Mouse (Mus musculus) liver, embryonic 14.5 days (tissue): ENCODE results near the gene Sh3tc1. TPM values are rescaled to one million over a fixed set of nuclear protein-coding genes. Genes with fewer than 3 reads are reported as not detected.

Source experiments
- ATAC-seq: fragments of 200-750 bp; cut with Nextera tagmentation; 2 replicates; pipeline ENCODE4 v1.8.0; 2017; ENCODE audit warnings: moderate number of reproducible peaks, mild to moderate bottlenecking, moderate library complexity; ENCODE audit not compliant: insufficient read depth
- DNase-seq, 3 experiments: peaks; one replicate each; pipeline ENCODE4 v3.0.0-alpha.2; 2012 to 2013; ENCODE audit warnings: low read depth in 3 of 3, low spot score in 3 of 3
- H3K27ac ChIP-seq: fragments of 300-500 bp; sonication (generic); 2 replicates; pipeline ENCODE4 v1.5.1; 2014; ENCODE audit warnings: moderate library complexity, mild to moderate bottlenecking, control low read depth, inconsistent platforms
- H3K27me3 ChIP-seq: fragments of 300-500 bp; sonication (generic); 2 replicates; pipeline ENCODE4 v1.6.1; 2014; ENCODE audit warnings: mild to moderate bottlenecking, low read length, moderate library complexity; ENCODE audit not compliant: control insufficient read depth, insufficient read depth
- H3K36me3 ChIP-seq: fragments of 300-500 bp; sonication (generic); replicated peaks from 2 replicates; pipeline ENCODE4 v1.6.1; 2014; ENCODE audit warnings: low read depth; ENCODE audit not compliant: control insufficient read depth, insufficient read depth
- H3K4me1 ChIP-seq, 2 experiments: fragments of 200-500 bp in 1 of 2; fragments of 300-500 bp in 1 of 2; sonication (generic) in 1 of 2; replicated peaks; 2 replicates each; pipeline ENCODE4 v1.6.1; 2012 to 2014; ENCODE audit warnings: antibody characterized with exemption in 1 of 2, inconsistent platforms in 1 of 2, low read length in 1 of 2; ENCODE audit not compliant: control insufficient read depth in 2 of 2, insufficient read depth in 2 of 2
- H3K4me2 ChIP-seq: fragments of 300-500 bp; sonication (generic); 2 replicates; pipeline ENCODE4 v1.6.1; 2014; ENCODE audit warnings: low read depth, mild to moderate bottlenecking, control low read depth, moderate library complexity
- H3K4me3 ChIP-seq, 2 experiments: fragments of 200-500 bp in 1 of 2; fragments of 300-500 bp in 1 of 2; sonication (generic) in 1 of 2; 2 replicates each; pipeline ENCODE4 v1.5.1; 2012 to 2014; ENCODE audit warnings: low read depth in 2 of 2, low read length in 2 of 2, mild to moderate bottlenecking in 2 of 2, control low read depth in 1 of 2, inconsistent platforms in 1 of 2, moderate library complexity in 1 of 2; ENCODE audit not compliant: insufficient read depth in 1 of 2
- H3K9ac ChIP-seq: fragments of 300-500 bp; sonication (generic); replicated peaks from 2 replicates; pipeline ENCODE4 v1.6.1; 2014; ENCODE audit warnings: mild to moderate bottlenecking, control low read depth, moderate library complexity
- H3K9me3 ChIP-seq: fragments of 300-500 bp; sonication (generic); 2 replicates; pipeline ENCODE4 v1.6.1; 2016; ENCODE audit warnings: low read length, mixed read lengths; ENCODE audit not compliant: control insufficient read depth
- CTCF ChIP-seq: IDR thresholded peaks from 2 replicates; pipeline ENCODE4 v1.5.1; 2016; ENCODE audit warnings: antibody characterized with exemption, low read depth, control low read depth
- EP300 ChIP-seq: IDR thresholded peaks from 2 replicates; pipeline ENCODE4 v1.6.1; 2016; ENCODE audit warnings: antibody characterized with exemption, low read depth
- WGBS: fragments of 180-500 bp; shearing (Covaris S2); extraction: QIAGEN DNeasy Blood & Tissue Kit; methylation state at CpG from one replicate; pipeline ENCODE4 v1.1.7; 2014; ENCODE audit not compliant: insufficient replicate concordance; 5-methylcytosine and 5-hydroxymethylcytosine counted together
- polyA plus RNA-seq, 2 experiments: library from polyadenylated mRNA; depleted of rRNA in 1 of 2; stranded (reverse) in 1 of 2; unstranded in 1 of 2; fragments of >200 nt; fragmentation: Nextera tagmentation in 1 of 2; extraction: Ambion mirVana in 1 of 2; gene quantifications; 2 replicates each; pipeline versions ENCODE4 v1.2.1 to v1.2.3; 2012 to 2014

Gene Sh3tc1
- polyA plus RNA-seq, 2 experiments: 0.93 to 1.8 TPM

DNA sequence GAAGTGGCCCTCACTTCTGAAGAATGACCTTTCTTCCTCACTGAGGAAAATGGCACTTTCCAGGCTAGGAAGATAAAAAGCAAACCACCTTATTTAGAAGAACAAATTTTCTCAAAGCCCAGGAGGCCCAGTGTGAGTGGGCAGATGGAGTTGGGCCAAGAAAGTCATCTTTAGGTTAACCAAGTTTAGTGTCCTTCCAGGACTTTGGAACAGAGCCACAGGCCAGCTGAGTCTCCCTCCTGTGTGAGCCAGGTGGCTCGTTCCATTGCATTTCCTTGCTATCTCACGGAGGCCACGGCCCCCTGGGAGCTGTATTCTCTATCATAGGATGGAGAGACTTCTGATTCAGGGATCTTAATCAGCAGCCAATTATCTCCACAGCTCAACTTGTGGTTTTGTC, 28.9 kb downstream of the Sh3tc1 start:
- no peaks in the 10 kb centered on the region for H3K36me3 ChIP-seq
- no peak for ATAC-seq
- no peaks in the 10 kb centered on the region for H3K4me1 ChIP-seq
- no peaks in the 10 kb centered on the region for H3K9me3 ChIP-seq
- H3K27ac ChIP-seq: no peak overlapping the region
- H3K4me2 ChIP-seq: no peak overlapping the region
- 46% methylated on average over 3 of the region's 3 CpGs for WGBS
- no peak for DNase-seq
- H3K9ac ChIP-seq: no peak overlapping the region
- TF ChIP-seq CTCF (no peak), EP300 (no peak)
- no peaks in the 10 kb centered on the region for H3K27me3 ChIP-seq
- no peak overlapping the region for H3K4me3 ChIP-seq

DNA sequence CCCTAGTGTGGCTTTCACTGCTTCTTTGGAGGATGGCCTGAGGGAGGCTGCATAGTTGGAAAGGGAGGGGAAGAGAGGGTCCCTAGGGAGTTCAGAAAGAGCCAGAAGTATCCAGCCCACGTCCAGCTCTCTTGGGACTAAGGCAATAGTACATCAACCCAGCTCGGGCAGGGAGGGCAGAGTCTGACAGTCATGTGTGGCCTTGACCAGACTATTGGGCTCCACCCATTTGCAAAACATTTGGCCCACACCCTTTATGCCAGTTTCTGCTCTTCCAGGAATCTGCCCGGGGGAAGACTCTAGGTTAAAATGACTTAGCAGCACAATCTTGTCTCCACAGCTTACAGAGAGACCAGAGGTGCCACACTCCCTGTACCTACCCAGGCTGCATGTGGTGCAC, 29.3 kb downstream of the Sh3tc1 start:
- Histone ChIP-seq H3K9me3 (no peaks in the 10 kb centered on the region), H3K27me3 (no peaks in the 10 kb centered on the region), H3K36me3 (no peaks in the 10 kb centered on the region), H3K4me3 (no peak overlapping the region), H3K4me1 (no peaks in the 10 kb centered on the region), H3K9ac (no peak overlapping the region), H3K4me2 (no peak overlapping the region), H3K27ac (no peak overlapping the region)
- 38% methylated on average over 3 of the region's 3 CpGs for WGBS
- TF ChIP-seq CTCF (no peak), EP300 (no peak)
- DNase-seq (no peak), ATAC-seq (no peak)

DNA sequence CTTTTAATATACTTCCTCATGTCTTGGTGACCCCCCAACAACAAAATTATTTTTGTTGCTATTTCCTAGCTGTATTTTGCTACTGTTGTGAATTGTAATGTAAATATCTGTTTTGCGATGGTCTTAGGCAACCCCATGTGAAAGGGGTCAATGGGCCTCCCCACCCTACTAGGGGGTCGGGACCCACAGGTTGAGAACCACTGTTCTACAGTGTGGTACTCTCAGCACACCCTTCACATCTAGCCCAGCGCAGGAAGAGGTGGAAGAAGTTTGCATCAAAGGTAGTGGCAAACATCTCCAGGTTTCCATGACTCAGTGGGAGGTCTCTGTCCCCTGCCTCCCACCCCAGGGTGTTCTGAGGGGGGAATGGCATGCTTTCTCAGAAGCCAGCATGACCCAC, 34.4 kb downstream of the Sh3tc1 start:
- no peaks in the 10 kb centered on the region for H3K9me3 ChIP-seq
- no peak overlapping the region for H3K27ac ChIP-seq
- H3K27me3 ChIP-seq: no peaks in the 10 kb centered on the region
- H3K36me3 ChIP-seq: no peaks in the 10 kb centered on the region
- no peak overlapping the region for H3K4me3 ChIP-seq
- 65% methylated on average over 3 of the region's 3 CpGs for WGBS
- no peak for ATAC-seq
- TF ChIP-seq CTCF (no peak), EP300 (no peak)
- no peak overlapping the region for H3K4me2 ChIP-seq
- H3K4me1 ChIP-seq: no peaks in the 10 kb centered on the region
- no peak for DNase-seq
- H3K9ac ChIP-seq: no peak overlapping the region

DNA sequence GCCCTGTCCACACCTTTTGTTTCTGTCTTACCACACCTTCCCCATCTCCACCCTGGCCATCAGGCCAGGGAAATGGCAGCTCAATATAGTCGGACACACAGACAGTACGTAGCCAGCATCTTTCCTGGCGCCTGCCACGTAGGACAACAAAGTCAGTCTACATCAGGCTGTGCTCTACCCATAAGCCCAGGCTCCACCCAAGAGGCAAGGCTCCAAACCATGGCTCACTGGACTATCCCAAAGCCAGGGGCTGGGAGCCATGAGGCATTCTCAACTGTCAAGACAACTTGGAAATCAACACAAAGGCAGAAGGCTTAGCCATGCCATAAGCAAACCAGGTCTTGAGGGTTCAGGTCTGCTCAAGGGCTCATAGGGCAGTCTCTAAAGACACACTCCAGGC, 36.0 kb downstream of the Sh3tc1 start:
- no peak for TF ChIP-seq CTCF
- no peak for TF ChIP-seq EP300
- no peak overlapping the region for H3K27ac ChIP-seq
- ATAC-seq: no peak
- H3K9ac ChIP-seq: no peak overlapping the region
- 60% methylated on average over 4 of the region's 4 CpGs for WGBS
- no peak overlapping the region for H3K4me2 ChIP-seq
- H3K9me3 ChIP-seq: no peaks in the 10 kb centered on the region
- DNase-seq: no peak
- no peaks in the 10 kb centered on the region for H3K27me3 ChIP-seq
- no peaks in the 10 kb centered on the region for H3K4me1 ChIP-seq
- no peaks in the 10 kb centered on the region for H3K36me3 ChIP-seq
- H3K4me3 ChIP-seq: no peak overlapping the region

DNA sequence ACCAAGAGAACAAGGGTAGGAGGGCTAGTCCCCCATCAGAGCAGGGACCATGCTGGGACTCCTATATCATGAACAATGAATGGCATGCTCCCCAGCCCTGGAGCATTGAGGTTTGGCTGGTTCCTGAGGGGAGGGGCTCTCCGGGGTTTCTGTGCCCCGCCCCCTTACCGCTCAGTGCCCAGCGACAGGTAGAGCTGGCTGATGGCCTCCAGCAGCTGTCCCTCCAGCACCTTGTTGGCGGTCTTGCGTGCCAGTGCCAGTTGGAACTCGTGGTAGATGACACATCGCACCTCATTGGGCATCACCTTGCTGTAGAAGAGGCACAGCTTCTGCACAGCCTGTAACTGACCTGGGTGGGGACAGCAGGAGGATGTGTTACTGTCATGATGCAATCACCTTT, 36.6 kb downstream of the Sh3tc1 start:
- no peak for TF ChIP-seq CTCF
- TF ChIP-seq EP300: no peak
- Histone ChIP-seq H3K27ac (no peak overlapping the region), H3K27me3 (no peaks in the 10 kb centered on the region), H3K4me3 (no peak overlapping the region), H3K9ac (no peak overlapping the region), H3K4me1 (no peaks in the 10 kb centered on the region), H3K4me2 (no peak overlapping the region), H3K9me3 (no peaks in the 10 kb centered on the region), H3K36me3 (no peaks in the 10 kb centered on the region)
- no peak for ATAC-seq
- WGBS: 61% methylated on average over 8 of the region's 8 CpGs
- no peak for DNase-seq

DNA sequence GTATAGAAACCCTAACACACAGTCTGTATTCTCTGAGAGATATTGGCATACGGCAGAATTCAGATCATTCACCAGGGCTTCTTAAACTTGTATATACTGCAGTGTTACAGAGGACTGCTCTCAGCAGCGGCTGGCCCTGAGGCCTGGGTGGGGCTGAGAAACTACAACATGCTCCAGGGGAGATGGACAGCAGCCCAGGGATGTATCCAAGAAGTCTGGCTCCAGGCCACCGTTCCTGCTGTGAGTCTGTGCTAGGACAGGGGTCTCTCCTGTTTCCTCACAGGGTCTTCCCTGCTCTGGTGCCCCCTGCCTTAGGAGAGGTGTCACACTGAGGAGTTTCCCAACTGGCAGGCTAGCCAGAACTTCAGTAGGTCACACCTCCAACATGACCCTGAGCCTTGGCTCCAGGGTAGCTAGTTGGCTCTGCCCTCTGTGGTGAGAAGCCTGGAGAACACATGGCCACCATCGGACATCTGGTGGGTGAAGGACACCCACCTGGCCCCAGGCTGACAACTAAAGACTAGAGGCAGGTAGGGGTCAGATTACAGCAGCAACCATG, 37.1 kb downstream of the Sh3tc1 start:
- Histone ChIP-seq H3K27me3 (no peaks in the 10 kb centered on the region), H3K9me3 (no peaks in the 10 kb centered on the region), H3K9ac (no peak overlapping the region), H3K4me3 (no peak overlapping the region), H3K4me1 (no peaks in the 10 kb centered on the region), H3K36me3 (no peaks in the 10 kb centered on the region), H3K4me2 (no peak overlapping the region), H3K27ac (no peak overlapping the region)
- 58% methylated on average over 4 of the region's 4 CpGs for WGBS
- TF ChIP-seq EP300 (no peak), CTCF (no peak)
- no peak for DNase-seq
- ATAC-seq: no peak
